Mouse (Mus musculus) midbrain, embryonic 14.5 days (tissue): ENCODE data around the gene Tesc. TPM values are rescaled to one million over a fixed set of nuclear protein-coding genes. Genes with fewer than 3 reads are reported as not detected.

Source experiments
- ATAC-seq: fragments of 200-750 bp; cut with Nextera tagmentation; 2 replicates; pipeline ENCODE4 v1.8.0; 2017; ENCODE audit warnings: moderate number of reproducible peaks, moderate library complexity; ENCODE audit not compliant: low FRiP score, low TSS enrichment
- DNase-seq: peaks from one replicate; pipeline ENCODE4 v3.0.0-alpha.2; 2015
- H3K27ac ChIP-seq: fragments of 300-500 bp; sonication (generic); replicated peaks from 2 replicates; pipeline ENCODE4 v1.5.1; 2014; ENCODE audit warnings: mild to moderate bottlenecking, low read depth, low read length, moderate library complexity
- H3K27me3 ChIP-seq: fragments of 300-500 bp; sonication (generic); 2 replicates; pipeline ENCODE4 v1.6.1; 2014; ENCODE audit warnings: low read length, control low read depth, mixed read lengths; ENCODE audit not compliant: control insufficient read depth, insufficient read depth
- H3K36me3 ChIP-seq: fragments of 300-500 bp; sonication (generic); 2 replicates; pipeline ENCODE4 v1.6.1; 2014; ENCODE audit warnings: low read length, control low read depth; ENCODE audit not compliant: control insufficient read depth, insufficient read depth
- H3K4me1 ChIP-seq: fragments of 300-500 bp; sonication (generic); 2 replicates; pipeline ENCODE4 v1.6.1; 2014; ENCODE audit warnings: mild to moderate bottlenecking, antibody characterized with exemption, low read length, control low read depth; ENCODE audit not compliant: control insufficient read depth, insufficient read depth
- H3K4me2 ChIP-seq: fragments of 300-500 bp; sonication (generic); 2 replicates; pipeline ENCODE4 v1.6.1; 2014; ENCODE audit warnings: mild to moderate bottlenecking, low read length, moderate library complexity
- H3K4me3 ChIP-seq: fragments of 300-500 bp; sonication (generic); replicated peaks from 2 replicates; pipeline ENCODE4 v1.5.1; 2014; ENCODE audit warnings: low read depth, low read length
- H3K9ac ChIP-seq: fragments of 300-500 bp; sonication (generic); replicated peaks from 2 replicates; pipeline ENCODE4 v1.6.1; 2014; ENCODE audit warnings: mild to moderate bottlenecking, low read length, moderate library complexity
- H3K9me3 ChIP-seq: fragments of 300-500 bp; sonication (generic); 2 replicates; pipeline ENCODE4 v1.6.1; 2016; ENCODE audit warnings: low read length, control low read depth, mixed read lengths; ENCODE audit not compliant: control insufficient read depth
- WGBS: fragments of 180-500 bp; shearing (Covaris S2); extraction: QIAGEN DNeasy Blood & Tissue Kit; methylation state at CpG from one replicate; pipeline ENCODE4 v1.1.7; 2014; 5-methylcytosine and 5-hydroxymethylcytosine counted together
- polyA plus RNA-seq: library from polyadenylated mRNA; unstranded; fragments of >200 nt; fragmentation: Nextera tagmentation; extraction: Ambion mirVana; gene quantifications from 2 replicates; pipeline ENCODE4 v1.2.1, GENCODE M21; 2014

Tesc gene
- polyA plus RNA-seq, 1 experiment from 2014 or later = 4.9 TPM

DNA sequence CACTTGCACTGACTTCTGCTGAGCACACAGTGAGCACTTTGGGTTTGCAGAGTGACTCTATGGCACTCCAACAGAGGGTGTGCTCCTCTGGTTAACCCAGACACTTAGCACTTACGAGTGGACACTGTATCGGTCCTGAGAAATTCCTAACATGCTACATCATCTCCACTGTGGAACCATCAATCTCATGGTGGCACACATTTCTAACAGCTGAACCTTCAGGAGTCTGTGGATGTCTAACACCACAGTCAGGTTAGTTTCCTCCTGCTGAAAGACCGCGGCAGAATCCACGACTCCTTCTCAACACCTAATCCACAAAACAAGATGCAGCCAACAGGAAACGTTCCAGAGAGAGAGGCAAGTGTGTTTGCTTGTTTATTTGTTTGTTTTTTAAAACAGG, 51.0 kb downstream of the Tesc start:
- ATAC-seq = no peak
- 88% methylated on average over 6 of the region's 6 CpGs for WGBS
- Histone ChIP-seq H3K4me1 (peaks cover 37% of the 10 kb centered on the region), H3K9me3 (no peaks in the 10 kb centered on the region), H3K27ac (peak overlapping the region; percentile 69), H3K4me3 (no peak overlapping the region), H3K4me2 (no peak overlapping the region), H3K9ac (no peak overlapping the region), H3K27me3 (no peaks in the 10 kb centered on the region), H3K36me3 (peaks cover 32% of the 10 kb centered on the region)
- DNase-seq = no peak

DNA sequence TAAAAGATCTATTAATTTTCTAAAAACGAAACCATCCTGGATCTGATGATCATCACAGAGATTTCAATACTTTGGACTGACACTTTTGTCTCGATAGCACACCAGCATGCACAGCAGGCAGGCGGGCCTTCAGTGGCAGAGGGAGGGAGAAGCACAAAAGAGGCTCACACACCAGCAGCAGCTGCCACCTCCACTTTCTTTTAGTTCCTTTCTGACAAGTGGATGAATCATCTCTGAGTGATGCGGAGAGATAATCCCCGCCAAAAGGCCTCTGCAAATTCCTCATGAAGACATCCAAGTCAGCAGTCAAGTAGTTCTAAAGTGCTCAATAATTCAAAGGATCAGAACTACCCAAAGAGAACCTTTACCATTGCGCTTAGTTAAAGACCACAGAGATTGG, 51.8 kb downstream of the Tesc start:
- Histone ChIP-seq H3K9ac (no peak overlapping the region), H3K27ac (peak overlapping the region; percentile 69), H3K4me1 (peaks cover 44% of the 10 kb centered on the region), H3K36me3 (peaks cover 26% of the 10 kb centered on the region), H3K9me3 (no peaks in the 10 kb centered on the region), H3K4me3 (no peak overlapping the region), H3K27me3 (no peaks in the 10 kb centered on the region), H3K4me2 (peak overlapping the region; percentile 29)
- peak; percentile 8; the same call in 1 of the 2 replicates for ATAC-seq
- 13% methylated on average over 6 of the region's 6 CpGs for WGBS
- DNase-seq = peak; percentile 64

- Histone ChIP-seq H3K4me1 (peaks cover 49% of the 10 kb centered on the region), H3K27ac (peak overlapping the region; percentile 69), H3K9ac (no peak overlapping the region), H3K9me3 (no peaks in the 10 kb centered on the region), H3K4me3 (no peak overlapping the region), H3K36me3 (peaks cover 25% of the 10 kb centered on the region), H3K4me2 (peak overlapping the region; percentile 29), H3K27me3 (no peaks in the 10 kb centered on the region)
- 11% methylated on average over 11 of the region's 11 CpGs for WGBS
- DNase-seq = peak; percentile 77
- peak; percentile 62; the same call in 1 of the 2 replicates for ATAC-seq
These were observed 52.3 kb downstream of the Tesc start for GRCm38 (mm10) chr5:118079839-118080250.

DNA sequence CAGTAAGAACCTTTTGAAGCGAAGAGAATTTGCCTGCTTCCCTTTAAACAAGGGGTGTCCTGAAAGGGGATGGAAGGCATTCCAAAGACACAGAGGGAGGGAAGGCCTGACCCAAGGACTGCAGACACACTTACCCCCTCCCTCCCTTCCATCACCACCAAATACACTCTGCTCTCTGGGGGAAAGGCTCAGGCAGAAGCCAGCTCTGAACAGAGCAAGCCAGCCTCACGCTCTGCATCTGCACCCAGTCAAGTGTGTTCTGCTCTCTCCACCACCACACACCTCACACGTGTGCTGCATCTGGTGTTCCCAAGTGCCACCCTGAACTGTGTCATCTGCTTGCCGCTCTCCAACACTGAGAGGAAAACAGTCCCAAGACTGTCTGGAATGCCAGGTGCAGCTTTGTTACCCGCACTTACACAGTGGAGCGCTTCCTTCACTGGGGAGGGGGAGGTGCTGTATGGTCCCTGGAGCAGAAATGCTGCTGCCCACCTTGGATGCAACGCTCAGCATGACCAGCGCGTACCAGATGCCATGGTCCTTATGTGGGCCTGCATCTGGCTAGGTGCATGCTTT, 53.9 kb downstream of the Tesc start:
- H3K27ac ChIP-seq = no peak overlapping the region; the same call in 1 of the 2 replicates
- no peak overlapping the region for H3K9ac ChIP-seq
- no peak overlapping the region for H3K4me2 ChIP-seq
- peaks cover 60% of the 10 kb centered on the region for H3K4me1 ChIP-seq
- H3K36me3 ChIP-seq = peaks cover 11% of the 10 kb centered on the region
- no peaks in the 10 kb centered on the region for H3K9me3 ChIP-seq
- no peaks in the 10 kb centered on the region for H3K27me3 ChIP-seq
- no peak overlapping the region for H3K4me3 ChIP-seq
- WGBS = 81% methylated on average over 9 of the region's 9 CpGs
- ATAC-seq = no peak
- no peak for DNase-seq

DNA sequence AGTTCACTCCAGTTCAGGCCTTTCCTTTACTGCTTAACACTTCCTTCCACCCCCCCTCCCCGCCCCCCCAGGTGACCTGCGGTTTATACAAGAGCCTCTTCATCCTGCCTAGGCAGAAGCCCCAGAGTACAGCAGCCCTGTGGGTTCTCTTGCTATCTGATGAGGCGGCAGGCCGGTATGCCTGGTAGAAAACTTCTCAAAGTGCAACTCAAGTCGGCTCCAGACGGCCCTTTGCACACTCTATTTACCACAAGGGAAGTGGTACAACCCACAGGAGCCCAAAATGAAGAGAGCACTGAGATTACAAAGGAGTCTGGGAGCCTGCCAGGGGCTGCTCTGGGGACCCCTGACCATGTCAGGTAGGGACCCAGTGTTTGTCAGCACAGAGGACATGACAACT, 54.5 kb downstream of the Tesc start:
- WGBS = 74% methylated on average over 6 of the region's 6 CpGs

DNA sequence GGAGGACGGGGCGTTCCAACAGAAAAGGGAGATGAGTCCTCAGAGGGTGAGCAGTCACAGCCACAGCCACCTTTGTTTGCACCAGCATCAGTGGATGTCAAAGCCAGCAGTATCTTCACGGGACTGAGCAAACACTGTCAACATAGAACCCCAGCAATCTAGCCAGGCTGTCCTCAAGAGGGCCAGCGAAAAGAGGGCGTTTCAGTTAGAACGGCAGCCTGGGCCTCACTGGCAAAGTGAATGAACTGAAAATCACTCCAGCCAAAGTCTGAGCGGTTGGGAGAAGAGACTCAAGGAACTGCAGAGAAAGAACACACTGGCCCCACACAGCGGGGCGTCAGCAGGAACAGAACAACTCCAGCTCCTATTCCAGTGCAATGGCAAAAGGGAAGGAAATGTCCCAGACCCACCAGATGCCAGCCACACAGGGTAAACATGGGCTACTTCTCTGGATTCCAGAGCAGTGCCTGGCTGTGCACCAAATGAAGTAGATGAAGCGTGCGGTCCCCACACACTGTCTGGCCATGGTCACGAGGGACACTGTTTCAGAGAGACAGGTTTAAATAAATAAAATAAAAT, 55.6 kb downstream of the Tesc start:
- DNase-seq (peak; percentile 34), ATAC-seq (no peak)
- WGBS = 63% methylated on average over 12 of the region's 12 CpGs
- H3K4me2 ChIP-seq = no peak overlapping the region
- H3K9ac ChIP-seq = no peak overlapping the region
- peaks cover 53% of the 10 kb centered on the region for H3K4me1 ChIP-seq
- no peaks in the 10 kb centered on the region for H3K36me3 ChIP-seq
- H3K9me3 ChIP-seq = no peaks in the 10 kb centered on the region
- no peaks in the 10 kb centered on the region for H3K27me3 ChIP-seq
- no peak overlapping the region for H3K4me3 ChIP-seq
- peak overlapping the region; percentile 46 for H3K27ac ChIP-seq

More for the DNA sequence above, 54.5 kb downstream of the Tesc start:
- H3K4me2 ChIP-seq = no peak overlapping the region
- no peaks in the 10 kb centered on the region for H3K9me3 ChIP-seq
- no peak for DNase-seq
- ATAC-seq = no peak
- H3K36me3 ChIP-seq = peaks cover 5% of the 10 kb centered on the region
- H3K9ac ChIP-seq = no peak overlapping the region
- no peaks in the 10 kb centered on the region for H3K27me3 ChIP-seq
- no peak overlapping the region; the same call in 1 of the 2 replicates for H3K27ac ChIP-seq
- peaks cover 59% of the 10 kb centered on the region for H3K4me1 ChIP-seq
- H3K4me3 ChIP-seq = no peak overlapping the region

- H3K4me1 ChIP-seq = peaks cover 48% of the 10 kb centered on the region
- DNase-seq = peak; percentile 66
- H3K36me3 ChIP-seq = no peaks in the 10 kb centered on the region
- no peak overlapping the region for H3K4me2 ChIP-seq
- no peaks in the 10 kb centered on the region for H3K9me3 ChIP-seq
- no peak for ATAC-seq
- H3K4me3 ChIP-seq = no peak overlapping the region
- H3K27ac ChIP-seq = peak overlapping the region; percentile 80
- 51% methylated on average over 10 of the region's 10 CpGs for WGBS
- H3K27me3 ChIP-seq = no peaks in the 10 kb centered on the region
- peak overlapping the region; percentile 40; the same call in 1 of the 2 replicates for H3K9ac ChIP-seq
These were observed 56.7 kb downstream of the Tesc start for GRCm38 (mm10) chr5:118084171-118084727.

GRCm38 (mm10) chr5:118085313-118085712, 57.8 kb downstream of the Tesc start:
- H3K4me1 ChIP-seq = peaks cover 43% of the 10 kb centered on the region
- ATAC-seq = no peak
- no peaks in the 10 kb centered on the region for H3K9me3 ChIP-seq
- 63% methylated on average over 7 of the region's 7 CpGs for WGBS
- H3K9ac ChIP-seq = peak overlapping the region; percentile 20; the same call in 1 of the 2 replicates
- H3K36me3 ChIP-seq = no peaks in the 10 kb centered on the region
- no peaks in the 10 kb centered on the region for H3K27me3 ChIP-seq
- H3K4me2 ChIP-seq = no peak overlapping the region
- DNase-seq = no peak
- H3K4me3 ChIP-seq = no peak overlapping the region
- H3K27ac ChIP-seq = peak overlapping the region; percentile 80; the same call in 1 of the 2 replicates

GRCm38 (mm10) chr5:118086956-118087355, 59.4 kb downstream of the Tesc start:
- Histone ChIP-seq H3K27me3 (no peaks in the 10 kb centered on the region), H3K4me1 (peaks cover 30% of the 10 kb centered on the region), H3K36me3 (peaks cover 14% of the 10 kb centered on the region), H3K4me2 (no peak overlapping the region), H3K27ac (no peak overlapping the region), H3K9me3 (no peaks in the 10 kb centered on the region), H3K9ac (no peak overlapping the region), H3K4me3 (no peak overlapping the region)
- no peak for DNase-seq
- ATAC-seq = no peak
- WGBS = 75% methylated on average over 7 of the region's 7 CpGs
